Mouse (Mus musculus) monocyte, adult 5-6 weeks (primary cell): ENCODE measurements around the gene Zc3h12d. TPM values are rescaled to one million over a fixed set of nuclear protein-coding genes. Genes with fewer than 3 reads are reported as not detected.

Experiments used
- ATAC-seq: fragments of 153-309, 156-312 bp; replicated peaks from 2 replicates; pipeline ENCODE4 v1.8.0; 2017; ENCODE audit warnings: mild to moderate bottlenecking; ENCODE audit not compliant: low TSS enrichment, insufficient number of reproducible peaks, severe bottlenecking, poor library complexity, low FRiP score
- total RNA-seq: library from RNA; stranded (forward); fragments of 200-1000, 200-491, 200-594 nt; gene quantifications from 3 replicates; pipeline ENCODE4 v1.2.3, GENCODE M21; 2017

The Zc3h12d gene
- 20.3 to 26.7 TPM (median 25.0 TPM) in 3 replicates for total RNA-seq

DNA sequence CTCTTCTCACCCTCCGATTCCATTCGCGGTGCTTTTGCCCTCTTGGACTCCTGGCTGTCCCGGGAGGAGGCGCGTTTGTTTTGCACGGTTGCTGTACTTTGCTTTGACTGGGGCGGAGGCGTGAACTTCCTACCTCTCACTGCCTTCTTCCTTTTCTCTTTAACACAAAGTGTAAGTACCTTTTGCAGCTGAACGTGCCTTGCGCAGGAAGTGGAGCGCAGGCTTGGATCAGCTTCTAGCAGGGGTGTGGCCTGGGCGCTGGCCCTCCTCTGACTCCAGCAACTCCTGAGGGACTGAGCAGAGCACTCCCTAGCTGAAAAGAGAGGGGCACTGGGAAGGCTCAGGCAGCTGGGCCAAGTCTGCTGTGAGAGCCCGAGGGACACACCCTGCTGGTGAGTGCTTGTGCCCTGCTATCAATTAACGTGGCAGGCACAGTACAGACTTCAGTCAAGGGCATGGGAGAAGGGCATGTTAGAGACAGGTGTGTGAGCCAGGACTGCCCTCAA lies at the start of gene Zc3h12d:
Gene Zc3h12d (plus strand): TSS at position 300 of the 506 bp plus-strand sequence.
- ATAC-seq: peak; percentile 41

DNA sequence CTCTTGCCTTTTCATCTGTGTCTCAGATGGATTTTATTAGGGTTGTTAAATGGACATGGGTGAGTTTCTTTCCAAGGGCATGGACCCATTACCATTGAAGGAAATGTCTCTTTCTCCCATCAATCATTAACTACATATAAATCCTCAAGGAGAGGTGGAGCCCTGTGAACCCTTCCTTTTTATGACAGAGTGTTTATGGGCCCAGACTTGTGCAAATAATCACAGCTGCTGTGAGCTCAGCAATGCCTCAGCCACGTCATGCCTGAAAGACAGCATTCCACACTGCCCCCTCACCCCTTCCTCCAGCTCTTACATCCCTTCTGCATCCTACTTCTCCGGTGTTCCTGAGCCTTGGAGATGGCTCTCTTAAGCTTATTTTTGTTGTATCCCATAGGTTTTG lies 45.0 kb upstream of the Zc3h12d start:
- ATAC-seq: no peak

- no peak for ATAC-seq
Measured at GRCm38 (mm10) chr10:7792254-7792750, 40.0 kb upstream of the Zc3h12d start.

- peak; percentile 91 for ATAC-seq
Measured at GRCm38 (mm10) chr10:7792751-7793385, 39.4 kb upstream of the Zc3h12d start, which contains the start of the genes Ginm1 and Ppil4. Gene Ginm1, minus strand, starts transcription at chr10:7792824. Gene Ppil4, plus strand, starts transcription at chr10:7792891.

DNA sequence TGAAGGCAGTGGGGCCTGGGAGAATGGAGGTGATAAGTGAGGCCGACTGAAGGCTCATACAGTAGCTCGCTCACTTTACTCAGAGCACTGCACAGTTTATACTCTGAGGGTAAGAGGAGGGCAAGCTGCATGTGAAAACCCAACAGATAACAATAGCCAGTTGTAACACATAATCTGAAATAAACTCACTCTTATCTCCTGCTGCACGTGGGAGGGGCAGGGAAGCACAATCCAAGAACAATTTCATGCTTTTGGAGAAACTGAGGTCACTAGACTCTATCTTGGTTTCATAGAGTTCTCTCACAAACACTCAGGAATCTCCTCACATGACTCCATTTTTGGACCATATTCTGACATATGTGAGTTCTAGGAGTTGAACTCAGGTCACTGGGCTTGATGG lies 31.0 kb upstream of the Zc3h12d start:
- ATAC-seq: no peak

DNA sequence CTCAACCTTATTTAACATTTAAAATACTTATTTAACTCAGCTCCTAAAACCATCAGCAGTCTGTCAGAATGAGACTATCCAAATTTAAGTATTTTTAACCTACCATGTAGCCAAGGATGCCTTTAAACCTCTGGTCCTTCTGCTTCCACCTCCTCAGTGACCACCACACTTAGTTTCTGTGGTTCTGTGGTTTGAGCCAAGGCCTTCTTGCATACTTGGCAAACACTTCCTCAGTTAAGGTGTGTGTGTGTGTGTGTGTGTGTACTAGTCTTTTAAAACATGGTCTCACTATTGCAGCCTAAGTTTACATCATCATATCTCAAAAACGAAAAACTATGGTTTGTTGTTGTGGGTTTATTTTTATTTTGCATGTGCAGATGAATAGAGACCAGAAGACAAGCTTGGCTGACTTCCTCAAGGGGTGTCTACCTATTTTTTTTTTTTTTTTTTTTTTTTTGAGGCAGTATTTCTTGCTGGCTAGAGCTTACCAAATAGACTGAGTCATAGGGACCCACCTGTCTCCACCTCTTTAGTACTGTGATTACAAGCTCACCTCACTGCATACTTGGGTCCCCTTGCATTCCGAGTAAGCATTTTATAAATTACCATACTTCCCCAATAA lies 29.6 kb upstream of the Zc3h12d start:
- no peak for ATAC-seq

DNA sequence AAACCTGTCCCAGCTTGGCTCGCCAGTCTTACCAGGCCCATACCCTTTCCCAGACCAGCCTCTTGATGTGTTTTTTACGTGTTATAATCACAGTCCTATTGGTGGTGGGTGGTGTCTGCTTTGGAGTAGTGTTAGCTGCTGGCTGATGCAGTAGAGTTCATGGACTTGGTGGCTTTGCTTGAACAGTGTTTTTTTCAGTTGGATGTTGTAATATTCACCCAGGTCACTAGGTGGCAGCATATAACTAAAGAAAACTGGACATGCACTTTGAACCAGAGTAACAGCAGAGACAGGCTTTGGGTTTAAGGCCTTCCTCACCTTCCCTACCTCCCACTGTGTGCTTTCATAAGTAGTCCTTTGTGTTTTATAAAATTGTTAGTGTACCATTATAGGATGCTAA lies 22.3 kb upstream of the Zc3h12d start:
- peak; percentile 76 for ATAC-seq

DNA sequence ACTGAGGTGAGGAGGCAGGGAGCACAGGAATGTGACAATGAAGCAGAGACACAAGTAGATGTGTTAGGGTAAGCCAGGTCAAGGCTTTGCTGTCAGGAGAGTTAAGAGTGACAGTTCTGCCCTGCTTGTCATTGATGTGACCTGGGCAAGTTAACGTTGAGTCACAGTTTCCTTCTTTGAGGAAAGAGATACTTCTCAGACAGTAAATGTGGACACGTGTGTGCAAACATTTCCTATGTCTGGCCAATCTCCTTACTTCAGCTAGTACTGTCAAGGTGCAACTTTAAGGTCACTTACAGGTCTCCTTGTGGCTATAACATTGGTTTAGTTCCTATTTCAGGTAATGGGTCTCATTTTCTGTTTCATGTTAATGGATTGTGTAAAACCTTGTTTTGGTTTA lies 15.8 kb upstream of the Zc3h12d start:
- no peak for ATAC-seq

- ATAC-seq: no peak
Measured at GRCm38 (mm10) chr10:7818676-7819075, 13.6 kb upstream of the Zc3h12d start.

GRCm38 (mm10) chr10:7819156-7819555 lies 13.1 kb upstream of the Zc3h12d start:
- no peak for ATAC-seq

GRCm38 (mm10) chr10:7819603-7820002 lies 12.7 kb upstream of the Zc3h12d start:
- no peak for ATAC-seq

DNA sequence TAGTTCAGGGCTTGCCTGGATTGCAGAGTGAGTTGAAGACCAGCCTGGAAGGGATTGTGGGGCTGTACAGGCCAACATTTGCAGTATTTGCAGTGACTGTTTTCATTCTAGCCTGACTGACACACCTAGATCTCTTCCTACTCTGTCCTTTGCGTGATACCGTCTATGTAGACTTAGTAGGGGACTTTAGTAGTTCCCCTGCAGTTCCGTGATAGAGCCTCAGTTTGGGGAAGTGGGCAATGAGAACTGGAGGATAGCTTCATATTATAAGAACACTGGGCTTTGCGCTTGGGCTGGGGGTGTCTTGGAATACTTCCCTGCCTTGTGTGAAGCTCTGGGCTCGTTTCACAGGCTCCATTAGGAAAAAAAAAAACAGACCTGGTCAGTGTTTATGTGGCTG lies 12.1 kb upstream of the Zc3h12d start:
- ATAC-seq: no peak

- no peak for ATAC-seq
Measured at GRCm38 (mm10) chr10:7821981-7822380, 10.3 kb upstream of the Zc3h12d start.

DNA sequence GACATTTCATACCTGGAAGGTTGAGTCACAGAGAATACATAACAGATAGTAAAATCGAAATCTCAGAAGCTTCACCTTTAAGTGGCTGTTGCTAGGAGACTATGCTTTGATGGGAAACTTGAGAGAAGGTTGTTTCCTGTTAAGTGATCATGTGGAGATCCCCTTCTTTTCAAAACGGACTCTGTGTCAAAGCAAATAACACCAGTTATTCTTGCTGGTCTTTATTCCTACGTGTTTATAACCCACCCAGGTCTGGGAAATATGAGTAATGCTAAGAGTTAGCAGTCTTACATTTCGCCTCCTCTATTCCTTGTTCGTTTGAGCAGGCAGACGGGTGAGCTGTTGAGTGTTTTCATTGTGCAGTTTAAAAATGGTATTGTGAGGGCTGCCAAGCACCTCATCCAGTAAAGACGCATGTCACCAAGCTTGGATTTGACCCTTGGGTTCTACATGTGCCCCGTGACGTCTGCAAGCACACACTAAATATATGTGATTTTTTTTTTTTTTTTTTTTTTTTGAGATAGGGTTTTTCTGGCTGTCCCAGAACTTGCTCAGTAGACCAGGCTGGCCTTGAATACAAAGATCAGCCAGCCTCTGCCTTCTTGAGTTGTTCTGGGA lies 7.5 kb upstream of the Zc3h12d start:
- ATAC-seq: no peak

- ATAC-seq: no peak
Measured at GRCm38 (mm10) chr10:7825281-7825665, 7.0 kb upstream of the Zc3h12d start.

- ATAC-seq: no peak
Measured at GRCm38 (mm10) chr10:7826106-7826505, 6.2 kb upstream of the Zc3h12d start.

DNA sequence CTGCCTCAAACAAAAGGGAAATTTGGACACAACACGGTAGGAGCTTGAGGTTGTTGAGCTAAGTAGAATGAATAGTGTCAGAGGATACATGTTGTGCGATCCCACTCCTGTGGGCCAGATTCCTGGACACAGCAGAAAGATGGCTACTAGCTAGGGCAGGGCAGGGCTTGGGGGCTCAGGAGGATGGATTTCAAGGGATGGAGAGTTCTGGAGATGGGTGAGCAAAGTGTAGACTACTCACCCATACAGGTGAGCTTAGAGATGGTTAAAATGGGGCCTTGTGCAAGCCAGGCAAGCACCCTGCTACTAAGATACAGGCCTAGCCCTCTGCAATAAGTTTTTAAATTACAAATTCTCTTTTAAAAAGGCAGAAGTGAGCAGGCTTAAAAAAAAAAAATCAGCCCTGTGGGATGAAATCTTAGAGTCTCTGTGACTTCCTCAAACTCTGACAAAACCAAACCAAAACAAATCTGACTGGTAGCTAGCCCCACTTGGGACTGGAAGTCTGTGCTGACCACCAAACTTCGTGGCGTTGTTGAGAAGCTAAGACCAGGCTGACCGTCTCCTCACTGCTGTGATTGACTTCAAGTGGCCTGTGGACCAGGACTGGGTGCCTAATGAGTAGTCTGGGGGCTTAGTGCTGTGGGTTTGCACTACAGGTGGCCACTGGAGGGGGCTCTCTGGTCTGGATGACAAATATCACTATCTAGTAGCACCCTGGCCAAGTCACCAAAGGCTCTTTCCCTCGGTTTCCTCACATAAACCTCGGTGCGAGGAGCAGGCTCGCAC lies 1.3 kb downstream of the Zc3h12d start:
- ATAC-seq: peak; percentile 33

DNA sequence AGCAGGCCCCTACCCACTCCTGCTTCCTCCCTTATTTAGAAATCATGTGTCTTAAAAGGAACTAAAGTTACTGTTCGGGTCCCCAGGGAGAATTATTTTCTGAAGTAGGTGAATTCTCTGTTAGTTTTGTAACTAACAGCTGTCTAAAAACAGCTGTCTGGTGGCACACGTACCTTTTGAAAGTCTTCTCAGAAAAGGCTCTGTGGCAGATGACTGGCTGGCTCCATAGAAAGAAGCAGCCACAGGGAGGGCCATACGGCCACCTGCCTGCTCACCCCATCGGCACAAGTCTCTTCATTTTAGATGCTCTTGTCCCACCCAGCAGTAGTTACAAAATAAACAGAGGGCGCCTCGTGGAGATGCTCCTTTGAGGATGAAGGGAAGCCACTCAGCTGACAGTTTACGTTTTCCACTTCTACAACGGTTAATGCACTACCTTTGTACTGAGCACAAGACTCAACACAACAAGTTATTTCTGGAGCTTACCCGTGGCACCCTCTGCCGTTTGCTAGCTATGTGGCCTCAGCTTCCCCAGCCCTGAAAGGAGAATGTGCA lies 2.5 kb downstream of the Zc3h12d start:
- ATAC-seq: 0 out of 2 replicates have a peak, but pooled peaks have one; percentile 36

- ATAC-seq: no peak
Measured at GRCm38 (mm10) chr10:7836902-7837301, 4.6 kb downstream of the Zc3h12d start.
